Mouse (Mus musculus): ENCODE data around the gene Spcs3.

The Spcs3 gene

GRCm38 (mm10) chr8:54508096-54508456 is 21.7 kb downstream of the Spcs3 start:
- DNase-seq (ENCODE audit: low spot score), result no peak

- DNase-seq (ENCODE audit: low spot score), result peak; percentile 70
These were observed 22.2 kb downstream of the Spcs3 start for GRCm38 (mm10) chr8:54507428-54508095.

GRCm38 (mm10) chr8:54505060-54505459 is 24.7 kb downstream of the Spcs3 start:
- DNase-seq (ENCODE audit: low spot score), result no peak

GRCm38 (mm10) chr8:54503104-54503503 is 26.7 kb downstream of the Spcs3 start:
- no peak for DNase-seq (ENCODE audit: low spot score)

- DNase-seq (ENCODE audit: low spot score), result no peak
These were observed 35.9 kb downstream of the Spcs3 start for GRCm38 (mm10) chr8:54493915-54494314.

GRCm38 (mm10) chr8:54493110-54493509 is 36.7 kb downstream of the Spcs3 start:
- peak; percentile 62 for DNase-seq (ENCODE audit: low spot score)

- no peak for DNase-seq (ENCODE audit: low spot score)
These were observed 37.9 kb downstream of the Spcs3 start for GRCm38 (mm10) chr8:54491934-54492333.

GRCm38 (mm10) chr8:54491057-54491690 is 38.6 kb downstream of the Spcs3 start:
- peak; percentile 45 for DNase-seq (ENCODE audit: low spot score)

- DNase-seq (ENCODE audit: low spot score), result no peak
These were observed 41.4 kb downstream of the Spcs3 start for GRCm38 (mm10) chr8:54488437-54488836.

GRCm38 (mm10) chr8:54486555-54487273 is 43.1 kb downstream of the Spcs3 start:
- no peak for DNase-seq (ENCODE audit: low spot score)

Data from c-Kit-positive CD71-positive TER-119-positive erythroid progenitor cells, embryonic 14.5 days (primary cell).